Mouse (Mus musculus) gastrocnemius, adult 18-20 months (tissue): ENCODE data around the gene Plin5. TPM values are rescaled to one million over a fixed set of nuclear protein-coding genes. Genes with fewer than 3 reads are reported as not detected.

Source experiments
- DNase-seq: peaks from one replicate; pipeline ENCODE4 v3.0.0; 2021; ENCODE audit warnings: low spot score
- total RNA-seq, 2 experiments: library from RNA; stranded (reverse); gene quantifications; 2 replicates each; pipeline ENCODE4 v1.2.3; 2021

Gene Plin5
- total RNA-seq, 2 experiments from 2014 or later: 22.5 to 29.0 TPM

GRCm38 (mm10) chr17:56133457-56134363 lies 16.3 kb upstream of the Plin5 start:
- peak; percentile 78 for DNase-seq

DNA sequence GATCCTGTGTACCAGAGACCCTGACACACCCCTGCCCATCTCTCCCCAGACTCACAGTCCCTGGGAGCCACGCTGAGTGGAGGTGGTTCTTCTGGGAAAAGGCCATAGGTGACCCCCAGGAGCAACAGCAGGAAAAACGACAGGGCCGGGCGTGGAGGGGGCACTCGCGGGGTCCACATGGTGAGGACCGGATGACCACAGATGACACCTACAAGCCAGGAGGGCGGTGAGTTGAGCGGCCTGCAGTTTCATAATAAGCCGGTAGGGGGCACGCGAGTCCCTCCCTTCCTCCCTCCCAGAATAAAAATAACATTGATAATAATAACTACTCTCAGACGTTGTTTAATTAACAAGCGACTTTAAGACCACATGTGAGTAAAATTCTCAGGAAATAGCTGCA lies 15.3 kb upstream of the Plin5 start:
- peak; percentile 70 for DNase-seq

- DNase-seq: peak; percentile 56
These were observed 14.4 kb upstream of the Plin5 start for GRCm38 (mm10) chr17:56131814-56132213.

DNA sequence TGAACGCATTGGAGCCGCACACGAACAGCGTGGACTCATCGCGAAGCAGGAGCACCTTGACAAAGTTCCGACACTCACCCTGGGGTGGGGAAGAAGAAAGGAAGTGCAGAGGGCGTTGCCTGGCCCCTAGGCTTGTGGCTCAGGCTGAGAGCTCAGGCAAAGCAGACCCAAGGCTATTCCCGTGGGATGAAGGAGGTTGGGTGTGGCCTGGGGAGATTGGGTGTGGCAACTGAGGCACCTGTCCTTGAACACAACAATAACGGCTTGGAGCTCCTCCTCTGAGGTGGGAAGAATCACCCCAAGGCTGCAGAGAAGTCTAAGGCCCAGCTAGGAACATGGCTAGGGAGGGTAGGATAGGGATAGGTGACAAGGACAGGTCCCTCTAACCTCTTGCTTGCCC lies 13.7 kb upstream of the Plin5 start:
- DNase-seq: no peak

DNA sequence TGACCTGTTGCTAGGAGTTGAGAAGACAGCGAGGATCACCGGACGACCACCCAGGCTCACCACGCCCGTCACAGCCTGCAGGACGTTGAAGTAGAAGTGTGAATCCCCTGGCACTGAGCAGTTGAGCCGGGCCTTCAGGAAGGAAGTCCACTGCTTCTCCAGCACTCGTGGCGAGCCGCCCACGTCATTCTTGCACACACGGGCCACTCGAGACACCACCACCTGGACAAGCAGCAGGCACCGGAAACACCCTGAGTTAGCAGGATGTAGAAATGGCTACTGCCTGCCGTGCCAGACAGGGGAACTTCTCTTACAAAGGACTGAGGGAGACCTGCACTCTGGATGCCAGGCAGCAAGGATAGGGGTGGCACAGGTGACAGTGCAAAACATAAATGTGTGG lies 10.8 kb upstream of the Plin5 start:
- DNase-seq: no peak

GRCm38 (mm10) chr17:56126175-56126574 lies 8.8 kb upstream of the Plin5 start:
- DNase-seq: no peak

DNA sequence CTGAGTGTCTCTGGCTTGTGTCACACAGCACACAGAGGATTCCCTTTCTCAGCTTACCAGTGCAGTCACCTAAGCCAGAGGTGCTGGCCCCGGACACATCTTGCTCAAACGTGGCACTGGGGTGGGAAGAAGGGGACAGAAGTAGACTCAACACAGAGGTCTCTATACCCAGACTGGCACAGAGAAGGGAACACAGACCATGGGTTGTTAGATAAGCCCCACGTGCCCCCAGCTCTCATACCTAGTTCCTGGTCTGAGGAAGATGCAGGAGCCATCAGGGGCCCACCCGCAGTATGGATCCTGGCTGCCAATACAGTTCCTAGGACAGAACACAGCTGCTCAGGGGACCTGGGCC lies 7.9 kb upstream of the Plin5 start:
- no peak for DNase-seq

- peak; percentile 56 for DNase-seq
These were observed 7.2 kb upstream of the Plin5 start for GRCm38 (mm10) chr17:56124377-56125275.

DNA sequence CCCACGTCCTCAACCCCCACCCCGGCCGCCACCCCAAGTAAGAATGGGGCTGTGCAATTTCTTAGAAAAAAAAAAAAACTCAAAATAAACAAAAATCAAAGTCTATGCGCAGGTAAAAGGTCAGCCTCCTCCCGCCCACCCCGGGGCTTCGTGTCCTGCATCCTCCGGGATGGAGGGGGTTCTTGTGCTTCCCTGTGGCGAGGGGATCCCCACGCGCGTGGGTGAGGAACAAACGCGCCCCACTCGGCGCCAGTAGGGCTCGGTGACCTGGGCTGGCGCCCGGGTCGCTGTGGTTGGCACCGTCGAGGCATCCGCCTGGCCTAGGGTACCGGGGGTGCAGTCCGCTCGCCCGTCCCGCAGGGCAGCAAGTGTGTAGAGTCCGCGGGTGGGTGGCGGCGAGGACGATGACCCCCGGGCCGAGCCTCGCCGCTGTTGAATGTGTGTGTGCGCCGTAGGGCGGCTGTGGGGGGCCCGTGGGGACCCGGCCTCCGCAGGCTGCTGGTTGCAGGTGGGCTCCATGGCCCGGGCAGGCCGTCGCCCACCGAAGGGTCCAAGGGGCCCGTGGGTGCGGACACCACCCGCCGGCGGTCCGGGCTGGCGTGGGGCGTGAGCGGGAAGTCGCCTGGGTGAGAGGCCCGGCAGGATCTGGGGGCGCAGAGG lies 6.4 kb upstream of the Plin5 start:
- DNase-seq: no peak

DNA sequence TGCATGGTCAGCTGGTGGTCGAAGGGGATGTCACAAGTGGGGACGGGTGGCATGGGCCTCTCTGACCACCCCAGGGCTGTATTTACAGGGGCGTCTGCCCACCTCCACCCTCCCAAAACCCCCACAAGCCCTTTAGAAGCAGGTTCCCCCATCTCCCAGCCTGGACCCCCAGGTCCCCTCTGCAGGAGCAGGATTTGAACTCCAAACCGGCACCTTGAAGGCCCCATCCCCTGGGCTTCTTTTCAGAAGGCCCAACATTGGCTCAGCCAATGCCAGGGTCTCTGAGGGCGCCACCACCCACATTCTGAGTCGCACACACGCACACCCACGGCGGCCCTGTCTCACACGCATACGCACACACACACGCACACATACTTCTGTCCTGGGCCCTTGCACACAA lies 5.8 kb upstream of the Plin5 start:
- DNase-seq: no peak

DNA sequence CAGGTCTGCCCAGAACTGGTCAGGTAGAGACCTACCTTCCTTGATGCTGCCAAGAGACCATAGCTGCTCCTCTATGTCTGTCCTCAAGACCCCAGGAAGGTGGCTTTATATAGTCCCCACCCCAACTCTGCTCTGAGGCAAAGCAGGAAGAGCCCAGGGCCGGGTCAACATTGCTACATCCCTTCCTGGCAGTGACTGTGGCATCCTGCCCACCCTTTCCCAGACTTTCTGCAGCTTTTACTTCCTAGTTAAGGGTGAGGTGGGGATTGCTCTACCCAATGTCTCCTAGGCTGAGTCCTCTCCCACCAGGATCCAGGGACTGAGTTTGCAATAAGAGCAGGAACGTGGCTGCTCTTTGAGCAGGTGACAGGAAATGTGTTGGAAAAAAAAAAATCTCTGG lies 4.4 kb upstream of the Plin5 start, which contains the start of gene Lrg1:
TSS of gene Lrg1 (minus strand) at position 176 of the 400 bp plus-strand sequence.
- DNase-seq: no peak

- peak; percentile 77 for DNase-seq
These were observed 2.8 kb upstream of the Plin5 start for GRCm38 (mm10) chr17:56119981-56120880.

DNA sequence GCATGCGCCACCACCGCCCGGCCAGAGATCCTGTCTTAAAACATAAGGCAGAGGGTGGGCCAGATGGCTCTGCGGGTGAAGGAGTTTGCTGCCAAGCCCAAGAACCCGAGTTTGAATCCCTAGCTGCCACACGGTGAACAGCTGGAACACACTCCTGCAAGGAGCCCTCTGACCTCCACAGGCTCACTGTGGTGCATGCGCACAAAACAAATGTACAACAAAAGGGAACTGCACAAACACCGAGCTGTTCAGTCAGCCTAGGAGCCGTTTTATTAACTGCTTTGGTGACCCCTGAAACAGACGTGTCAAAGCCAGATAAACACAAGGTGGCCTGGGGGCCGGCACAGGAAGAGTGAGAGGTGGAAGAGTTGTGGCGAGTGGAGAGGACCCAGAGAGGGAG lies 2.0 kb upstream of the Plin5 start:
- no peak for DNase-seq

GRCm38 (mm10) chr17:56116193-56116592 lies 1.2 kb downstream of the Plin5 start:
- DNase-seq: no peak

- DNase-seq: no peak
These were observed 4.7 kb downstream of the Plin5 start for GRCm38 (mm10) chr17:56112743-56113142.

- DNase-seq: peak; percentile 78
These were observed 5.5 kb downstream of the Plin5 start for GRCm38 (mm10) chr17:56111864-56112263.

- DNase-seq: no peak
These were observed 6.4 kb downstream of the Plin5 start for GRCm38 (mm10) chr17:56111021-56111420.

DNA sequence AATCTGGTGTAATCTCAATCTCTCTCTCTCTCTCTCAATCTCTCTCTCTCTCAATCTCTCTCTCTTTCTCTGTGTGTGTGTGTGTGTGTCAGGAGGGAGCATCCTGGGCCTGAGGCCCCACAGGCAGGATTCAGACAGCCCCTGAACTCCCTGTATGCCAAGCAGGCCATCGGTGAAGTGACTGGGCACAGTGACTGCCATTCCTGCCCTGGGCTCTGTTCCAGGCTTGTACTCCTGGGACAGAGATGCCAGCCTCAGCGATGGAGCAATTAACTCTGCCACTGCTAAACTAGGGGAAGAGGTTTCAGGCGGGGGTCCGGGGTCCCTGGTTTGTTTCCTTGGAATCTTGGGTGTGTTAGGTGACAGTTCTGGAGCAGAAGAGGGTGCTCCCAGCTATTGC lies 6.8 kb downstream of the Plin5 start:
- peak; percentile 76 for DNase-seq

DNA sequence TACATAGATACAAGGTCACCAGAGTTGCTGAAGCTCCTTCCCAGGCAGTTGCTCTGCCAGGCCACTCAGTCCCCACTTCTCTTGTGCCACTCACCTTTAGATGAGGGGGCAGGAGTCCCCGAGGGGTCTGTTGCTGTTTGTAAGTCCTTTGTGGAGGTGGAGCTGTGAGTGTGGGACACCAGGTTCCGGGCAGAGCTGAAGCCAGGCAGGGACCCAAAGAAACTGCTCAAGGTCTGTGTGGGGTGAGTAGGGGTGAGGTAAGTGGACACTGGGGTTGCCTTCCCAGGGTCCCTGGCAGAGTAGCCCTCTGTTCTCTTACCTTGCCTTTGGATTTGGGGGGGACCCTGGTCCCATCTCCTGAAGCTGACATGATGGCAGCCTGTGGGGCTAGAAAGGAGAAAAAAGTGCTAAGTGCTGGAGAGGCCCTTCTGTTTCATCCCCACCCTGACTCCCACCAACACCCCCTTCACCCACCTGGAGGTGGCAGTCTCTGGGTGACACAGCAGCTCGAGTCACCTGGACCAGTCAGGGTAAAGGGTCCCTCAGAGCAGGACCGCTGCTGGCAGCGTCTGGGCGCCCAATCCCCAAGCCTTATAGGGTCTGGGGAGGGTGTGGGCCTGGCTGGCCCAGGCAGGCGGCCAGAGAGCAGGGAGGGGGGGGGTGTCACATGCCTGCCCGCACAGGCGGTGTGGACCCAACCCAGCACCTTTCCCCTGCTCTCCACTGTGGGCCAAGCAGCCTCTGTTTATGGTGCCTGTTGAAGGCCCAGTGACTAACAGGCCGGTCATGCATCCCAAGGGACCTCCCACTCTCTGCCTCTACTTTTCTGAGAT lies 8.0 kb downstream of the Plin5 start, which contains the start of gene Plin4:
TSS of gene Plin4 (minus strand) at position 585 of the 833 bp plus-strand sequence.
- peak; percentile 83 for DNase-seq
